Mouse (Mus musculus) kidney, embryonic 16.5 days (tissue): ENCODE measurements around the gene Tmem247. TPM values are rescaled to one million over a fixed set of nuclear protein-coding genes. Genes with fewer than 3 reads are reported as not detected.

ENCODE experiments used
- ATAC-seq: fragments of 200-750 bp; cut with Nextera tagmentation; 2 replicates; pipeline ENCODE4 v1.8.0; 2017; ENCODE audit warnings: moderate TSS enrichment; ENCODE audit not compliant: low FRiP score, low TSS enrichment
- H3K27ac ChIP-seq: fragments of 300-500 bp; sonication (generic); 2 replicates; pipeline ENCODE4 v1.5.1; 2014; ENCODE audit warnings: low read length
- H3K27me3 ChIP-seq: fragments of 300-500 bp; sonication (generic); 2 replicates; pipeline ENCODE4 v1.6.1; 2014; ENCODE audit warnings: low read length, control low read depth, mixed read lengths; ENCODE audit not compliant: insufficient read depth
- H3K36me3 ChIP-seq: fragments of 300-500 bp; sonication (generic); 2 replicates; pipeline ENCODE4 v1.6.1; 2014; ENCODE audit warnings: low read length, control low read depth, mixed read lengths; ENCODE audit not compliant: insufficient read depth
- H3K4me1 ChIP-seq: fragments of 300-500 bp; sonication (generic); 2 replicates; pipeline ENCODE4 v1.6.1; 2014; ENCODE audit warnings: low read length, control low read depth, mixed read lengths; ENCODE audit not compliant: insufficient read depth
- H3K4me2 ChIP-seq: fragments of 300-500 bp; sonication (generic); replicated peaks from 2 replicates; pipeline ENCODE4 v1.6.1; 2014; ENCODE audit warnings: low read depth, low read length
- H3K4me3 ChIP-seq: fragments of 300-500 bp; sonication (generic); 2 replicates; pipeline ENCODE4 v1.5.1; 2014; ENCODE audit warnings: mild to moderate bottlenecking, low read length
- H3K9ac ChIP-seq: fragments of 300-500 bp; sonication (generic); replicated peaks from 2 replicates; pipeline ENCODE4 v1.6.1; 2014; ENCODE audit warnings: low read length
- H3K9me3 ChIP-seq: fragments of 300-500 bp; sonication (generic); 2 replicates; pipeline ENCODE4 v1.6.1; 2016; ENCODE audit warnings: low read length, control low read depth
- WGBS: fragments of 180-500 bp; shearing (Covaris S2); extraction: QIAGEN DNeasy Blood & Tissue Kit; methylation state at CpG from one replicate; pipeline ENCODE4 v1.1.7; 2014; 5-methylcytosine and 5-hydroxymethylcytosine counted together
- polyA plus RNA-seq: library from polyadenylated mRNA; unstranded; fragments of >200 nt; fragmentation: Nextera tagmentation; extraction: Ambion mirVana; gene quantifications from 2 replicates; pipeline ENCODE4 v1.2.1, GENCODE M21; 2015

The Tmem247 gene
- polyA plus RNA-seq, 1 experiment from 2014 or later: not detected

GRCm38 (mm10) chr17:86909733-86910495, 7.2 kb upstream of the Tmem247 start:
- no peak overlapping the region for H3K4me2 ChIP-seq
- WGBS: 70% methylated on average over 14 of the region's 14 CpGs

GRCm38 (mm10) chr17:86911261-86911660, 5.9 kb upstream of the Tmem247 start:
- H3K4me2 ChIP-seq: no peak overlapping the region
- no peaks in the 10 kb centered on the region for H3K9me3 ChIP-seq
- H3K36me3 ChIP-seq: no peaks in the 10 kb centered on the region
- no peaks in the 10 kb centered on the region for H3K4me1 ChIP-seq
- ATAC-seq: no peak
- no peak overlapping the region for H3K27ac ChIP-seq
- H3K9ac ChIP-seq: no peak overlapping the region
- no peak overlapping the region for H3K4me3 ChIP-seq
- 63% methylated on average over 5 of the region's 5 CpGs for WGBS
- no peaks in the 10 kb centered on the region for H3K27me3 ChIP-seq

More at GRCm38 (mm10) chr17:86909733-86910495, 7.2 kb upstream of the Tmem247 start:
- H3K36me3 ChIP-seq: no peaks in the 10 kb centered on the region
- ATAC-seq: no peak
- no peak overlapping the region for H3K27ac ChIP-seq
- H3K9ac ChIP-seq: no peak overlapping the region
- no peak overlapping the region for H3K4me3 ChIP-seq
- H3K4me1 ChIP-seq: peaks cover 11% of the 10 kb centered on the region
- no peaks in the 10 kb centered on the region for H3K9me3 ChIP-seq
- no peaks in the 10 kb centered on the region for H3K27me3 ChIP-seq

GRCm38 (mm10) chr17:86913003-86913607, 4.0 kb upstream of the Tmem247 start:
- Histone ChIP-seq H3K9ac (no peak overlapping the region), H3K4me3 (no peak overlapping the region), H3K27me3 (no peaks in the 10 kb centered on the region), H3K27ac (no peak overlapping the region), H3K4me2 (no peak overlapping the region), H3K36me3 (no peaks in the 10 kb centered on the region), H3K4me1 (no peaks in the 10 kb centered on the region), H3K9me3 (no peaks in the 10 kb centered on the region)
- 72% methylated on average over 7 of the region's 7 CpGs for WGBS
- no peak for ATAC-seq

GRCm38 (mm10) chr17:86915540-86915939, 1.6 kb upstream of the Tmem247 start:
- Histone ChIP-seq H3K4me1 (no peaks in the 10 kb centered on the region), H3K9me3 (no peaks in the 10 kb centered on the region), H3K27ac (no peak overlapping the region), H3K4me3 (no peak overlapping the region), H3K9ac (no peak overlapping the region), H3K27me3 (no peaks in the 10 kb centered on the region), H3K36me3 (no peaks in the 10 kb centered on the region), H3K4me2 (no peak overlapping the region)
- ATAC-seq: no peak
- WGBS: 83% methylated on average over 4 of the region's 4 CpGs

GRCm38 (mm10) chr17:86918786-86919185, 1.6 kb downstream of the Tmem247 start:
- H3K4me3 ChIP-seq: no peak overlapping the region
- no peak overlapping the region for H3K27ac ChIP-seq
- 71% methylated on average over 6 of the region's 6 CpGs for WGBS
- H3K4me2 ChIP-seq: no peak overlapping the region
- no peak for ATAC-seq
- H3K27me3 ChIP-seq: no peaks in the 10 kb centered on the region
- H3K9me3 ChIP-seq: no peaks in the 10 kb centered on the region
- H3K36me3 ChIP-seq: no peaks in the 10 kb centered on the region
- H3K9ac ChIP-seq: no peak overlapping the region
- 0 out of 2 replicates have a peak, but pooled peaks cover 5% of the 10 kb centered on the region for H3K4me1 ChIP-seq

GRCm38 (mm10) chr17:86919729-86920128, 2.6 kb downstream of the Tmem247 start:
- H3K4me3 ChIP-seq: no peak overlapping the region
- no peaks in the 10 kb centered on the region for H3K36me3 ChIP-seq
- no peaks in the 10 kb centered on the region for H3K27me3 ChIP-seq
- H3K4me2 ChIP-seq: no peak overlapping the region
- H3K4me1 ChIP-seq: 0 out of 2 replicates have a peak, but pooled peaks cover 5% of the 10 kb centered on the region
- H3K9ac ChIP-seq: no peak overlapping the region
- 48% methylated on average over 11 of the region's 11 CpGs for WGBS
- H3K27ac ChIP-seq: no peak overlapping the region
- no peaks in the 10 kb centered on the region for H3K9me3 ChIP-seq
- ATAC-seq: no peak

GRCm38 (mm10) chr17:86924679-86925078, 7.5 kb downstream of the Tmem247 start:
- H3K36me3 ChIP-seq: no peaks in the 10 kb centered on the region
- H3K27ac ChIP-seq: no peak overlapping the region
- H3K9me3 ChIP-seq: peaks cover 5% of the 10 kb centered on the region; the same call in 1 of the 2 replicates
- no peak for ATAC-seq
- H3K4me3 ChIP-seq: no peak overlapping the region
- no peak overlapping the region for H3K4me2 ChIP-seq
- H3K4me1 ChIP-seq: 0 out of 2 replicates have a peak, but pooled peaks cover 5% of the 10 kb centered on the region
- no peaks in the 10 kb centered on the region for H3K27me3 ChIP-seq
- WGBS: 78% methylated on average over 3 of the region's 3 CpGs
- H3K9ac ChIP-seq: no peak overlapping the region

GRCm38 (mm10) chr17:86926836-86927235, 9.7 kb downstream of the Tmem247 start:
- Histone ChIP-seq H3K27ac (no peak overlapping the region), H3K9ac (no peak overlapping the region), H3K36me3 (no peaks in the 10 kb centered on the region), H3K27me3 (no peaks in the 10 kb centered on the region), H3K4me1 (0 out of 2 replicates have a peak, but pooled peaks cover 5% of the 10 kb centered on the region), H3K9me3 (peaks cover 5% of the 10 kb centered on the region; the same call in 1 of the 2 replicates), H3K4me3 (no peak overlapping the region), H3K4me2 (no peak overlapping the region)
- no peak for ATAC-seq
- WGBS: 93% methylated on average over 3 of the region's 3 CpGs

GRCm38 (mm10) chr17:86929355-86929754, 12.2 kb downstream of the Tmem247 start:
- no peak overlapping the region for H3K9ac ChIP-seq
- no peak for ATAC-seq
- H3K27me3 ChIP-seq: no peaks in the 10 kb centered on the region
- H3K9me3 ChIP-seq: peaks cover 5% of the 10 kb centered on the region; the same call in 1 of the 2 replicates
- no peak overlapping the region for H3K27ac ChIP-seq
- no peak overlapping the region for H3K4me2 ChIP-seq
- 79% methylated on average over 6 of the region's 6 CpGs for WGBS
- no peak overlapping the region for H3K4me3 ChIP-seq
- peaks cover 14% of the 10 kb centered on the region; the same call in 1 of the 2 replicates for H3K4me1 ChIP-seq
- H3K36me3 ChIP-seq: no peaks in the 10 kb centered on the region

GRCm38 (mm10) chr17:86929981-86930380, 12.8 kb downstream of the Tmem247 start:
- H3K27me3 ChIP-seq: no peaks in the 10 kb centered on the region
- no peak for ATAC-seq
- peaks cover 14% of the 10 kb centered on the region; the same call in 1 of the 2 replicates for H3K4me1 ChIP-seq
- H3K36me3 ChIP-seq: no peaks in the 10 kb centered on the region
- no peak overlapping the region for H3K9ac ChIP-seq
- no peak overlapping the region for H3K4me3 ChIP-seq
- H3K4me2 ChIP-seq: no peak overlapping the region
- H3K9me3 ChIP-seq: peaks cover 5% of the 10 kb centered on the region; the same call in 1 of the 2 replicates
- no peak overlapping the region for H3K27ac ChIP-seq
